Mouse (Mus musculus) R1 (cell line): ENCODE measurements around the gene Gm17416.

Experiments
- DNase-seq: peaks from one replicate; pipeline ENCODE4 v3.0.0-alpha.2; 2018; ENCODE audit warnings: low read depth, low spot score

The Gm17416 gene

DNA sequence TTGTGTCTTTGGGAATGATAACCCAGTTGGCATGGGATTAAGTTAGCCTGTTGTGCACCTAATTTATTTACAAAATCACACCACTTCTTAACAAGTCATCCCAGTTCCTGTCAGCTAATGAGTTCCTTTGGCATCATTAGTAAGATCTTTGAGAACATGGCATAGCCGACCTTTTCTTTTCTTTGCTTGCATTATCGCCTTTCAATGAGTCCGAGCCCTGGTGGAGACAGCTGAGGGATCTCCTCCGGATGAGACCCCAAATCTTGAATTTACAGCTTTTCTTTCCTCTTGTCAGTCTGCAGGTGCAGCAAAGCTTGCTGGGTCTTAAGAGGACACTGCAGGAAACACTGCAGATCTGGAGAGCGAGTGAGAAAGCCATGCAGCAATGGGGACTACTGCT is at the start of gene Gm17416:
Gm17416 (plus strand) TSS at position 301 of the 400 bp plus-strand sequence.
- no peak for DNase-seq

- DNase-seq = peak; percentile 66
Observed at GRCm38 (mm10) chr2:152539944-152540710, 29.0 kb upstream of the Gm17416 start, which contains the start of gene Defb29. Defb29 (minus strand) TSS chr2:152540098.

GRCm38 (mm10) chr2:152541979-152542378 is 27.2 kb upstream of the Gm17416 start:
- no peak for DNase-seq

GRCm38 (mm10) chr2:152542897-152543296 is 26.2 kb upstream of the Gm17416 start:
- DNase-seq = peak; percentile 49

- DNase-seq = no peak
Observed at GRCm38 (mm10) chr2:152543478-152543877, 25.7 kb upstream of the Gm17416 start.

DNA sequence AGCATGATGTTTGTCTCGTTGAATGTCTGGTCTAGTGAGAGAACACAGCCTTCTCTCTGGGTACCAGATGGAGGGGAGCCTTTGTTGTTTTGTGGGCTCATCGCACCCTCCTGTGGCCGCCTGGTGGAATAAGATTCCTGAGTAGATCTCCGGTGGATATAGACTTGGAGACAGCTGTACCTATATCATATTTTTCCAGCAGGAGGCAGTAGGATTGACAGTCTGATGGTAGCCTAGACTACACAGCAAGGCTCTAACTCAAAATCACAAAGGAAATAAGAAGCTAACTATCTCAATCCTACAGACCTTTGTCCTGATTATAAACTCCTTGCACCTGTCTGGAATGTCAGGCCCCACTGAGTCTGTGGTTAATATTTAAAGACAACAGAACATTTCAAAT is 24.4 kb upstream of the Gm17416 start:
- peak; percentile 82 for DNase-seq

GRCm38 (mm10) chr2:152548124-152548523 is 21.0 kb upstream of the Gm17416 start:
- DNase-seq = no peak

DNA sequence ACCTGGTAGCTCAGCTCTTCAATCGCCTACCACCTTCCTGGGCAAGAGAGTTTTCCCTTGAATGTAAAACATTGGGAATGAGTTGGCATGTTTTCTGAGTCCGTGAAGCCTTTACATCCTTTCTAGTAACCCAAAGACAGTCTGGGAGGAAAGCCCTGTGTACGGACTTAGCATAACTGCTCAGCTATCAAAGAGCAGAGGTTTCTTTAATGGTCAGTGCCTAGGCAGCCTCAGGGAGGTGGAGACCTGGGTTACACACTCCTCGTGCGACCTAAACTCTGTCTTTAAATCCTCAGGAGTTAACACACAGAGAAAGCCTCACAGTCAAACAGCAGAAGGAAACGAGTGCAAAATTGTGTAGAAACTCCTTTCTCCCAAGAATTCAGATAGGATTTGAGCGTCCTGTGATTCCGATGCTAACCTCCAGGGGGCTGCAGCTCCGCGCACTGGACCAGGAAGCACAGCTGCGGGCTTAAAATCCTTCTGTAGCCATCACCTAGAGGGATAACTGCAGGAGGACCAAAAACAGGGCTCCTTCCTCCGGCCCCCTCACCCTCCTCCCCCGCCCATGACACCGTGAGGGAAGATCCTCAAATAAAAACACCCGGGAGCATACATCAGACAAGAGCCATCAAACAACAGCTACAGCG is 15.2 kb upstream of the Gm17416 start:
- DNase-seq = peak; percentile 64

- DNase-seq = no peak
Observed at GRCm38 (mm10) chr2:152556655-152557054, 12.5 kb upstream of the Gm17416 start.

- no peak for DNase-seq
Observed at GRCm38 (mm10) chr2:152569881-152570280, 743 bp downstream of the Gm17416 start.

DNA sequence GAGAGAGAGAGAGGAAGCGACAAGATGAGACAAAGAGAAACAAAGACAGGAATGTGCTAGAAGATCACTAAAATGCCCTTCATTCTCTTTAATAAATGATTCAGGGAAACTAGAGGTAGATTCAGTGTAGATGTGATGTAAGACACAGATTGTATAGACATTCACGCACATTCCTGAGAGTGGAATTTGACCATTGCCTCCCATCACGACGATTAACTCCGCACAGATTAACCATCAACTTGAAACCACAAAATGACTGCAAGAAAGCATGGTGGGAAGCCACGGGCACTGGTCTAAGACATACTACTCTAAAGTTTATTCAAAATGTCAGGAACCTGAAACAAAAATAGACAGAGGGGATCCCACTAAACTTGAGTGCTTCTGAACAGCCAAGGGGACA is 1.2 kb downstream of the Gm17416 start:
- DNase-seq = no peak

GRCm38 (mm10) chr2:152572114-152572794 is 3.1 kb downstream of the Gm17416 start, which contains the start of gene Defb21:
Defb21 (plus strand) TSS chr2:152572744.
- DNase-seq = peak; percentile 59

- DNase-seq = no peak
Observed at GRCm38 (mm10) chr2:152573484-152573883, 4.3 kb downstream of the Gm17416 start.

- no peak for DNase-seq
Observed at GRCm38 (mm10) chr2:152580107-152580506, 11.0 kb downstream of the Gm17416 start, which contains the start of gene Defb19. Defb19 (minus strand) TSS chr2:152580312.

GRCm38 (mm10) chr2:152580612-152581011 is 11.5 kb downstream of the Gm17416 start:
- DNase-seq = no peak

DNA sequence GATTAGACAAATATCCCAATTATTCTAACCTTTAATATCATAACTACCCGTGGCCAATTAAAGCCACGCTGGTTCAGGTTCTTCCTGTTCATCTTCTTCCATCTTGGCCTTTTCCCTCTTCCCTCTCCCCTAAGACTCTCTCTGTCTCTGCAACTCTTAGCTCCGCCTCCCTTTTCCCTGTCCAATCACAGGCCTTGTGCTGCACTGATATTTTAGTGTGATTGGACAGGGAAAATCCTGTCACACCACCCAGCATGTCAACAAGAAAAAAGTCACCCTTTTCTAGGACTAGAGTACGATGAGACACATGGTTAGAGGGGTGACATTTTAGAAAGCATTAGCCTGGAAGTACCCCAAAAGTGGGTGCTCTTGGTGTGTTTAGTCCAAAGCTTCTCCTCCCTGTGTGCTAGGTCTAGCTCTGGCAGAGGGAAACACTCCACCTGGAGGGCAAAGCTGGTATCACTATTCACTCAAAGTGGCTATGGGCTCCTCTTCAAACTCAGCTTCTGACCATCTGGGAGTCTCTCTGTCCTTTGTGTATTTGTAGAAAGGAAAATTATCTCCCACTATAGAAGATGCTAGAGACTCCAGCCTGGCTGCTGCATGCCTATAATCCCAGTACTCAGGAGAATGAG is 17.9 kb downstream of the Gm17416 start:
- DNase-seq = peak; percentile 81

- no peak for DNase-seq
Observed at GRCm38 (mm10) chr2:152588450-152588849, 19.3 kb downstream of the Gm17416 start.

- no peak for DNase-seq
Observed at GRCm38 (mm10) chr2:152589021-152589420, 19.9 kb downstream of the Gm17416 start.

DNA sequence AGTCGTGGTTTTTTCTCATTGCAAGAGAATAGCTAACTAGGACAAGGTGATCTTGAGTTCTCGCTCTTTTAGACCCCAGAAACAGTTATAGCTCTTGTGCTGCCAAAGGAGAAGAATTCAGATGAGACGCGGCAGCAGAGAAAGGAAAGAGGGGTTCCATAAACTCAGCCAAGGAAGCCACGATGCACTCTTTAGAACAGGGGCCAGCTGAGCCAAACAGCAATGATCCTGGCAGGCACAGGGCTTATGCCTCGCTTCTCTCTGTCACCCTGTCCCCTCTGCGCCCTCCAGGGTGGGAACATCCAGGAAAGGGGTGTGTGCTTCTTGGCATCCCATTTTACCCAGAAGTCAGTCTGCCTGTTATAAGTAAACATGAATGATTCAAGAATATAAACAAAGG is 30.2 kb downstream of the Gm17416 start, which contains the start of gene Defb45:
Defb45 (minus strand) TSS at position 101 of the 400 bp plus-strand sequence.
- DNase-seq = no peak

- no peak for DNase-seq
Observed at GRCm38 (mm10) chr2:152600076-152600475, 30.9 kb downstream of the Gm17416 start.

GRCm38 (mm10) chr2:152601275-152601960 is 32.3 kb downstream of the Gm17416 start:
- peak; percentile 37 for DNase-seq
